Mouse (Mus musculus): Measurements from ENCODE around the gene Hhipl2. TPM values are rescaled to one million over a fixed set of nuclear protein-coding genes. Genes with fewer than 3 reads are reported as not detected.
"Not testable (repeated sequence)": the region's sequence is repeated elsewhere in the genome, so short reads cannot be mapped to it uniquely, and the experiment has no call there.

Gene Hhipl2
- total RNA-seq (2018; cell fraction: chromatin; rRNA removed), result under 1 TPM in 1 of 26 experiments, not detected in 25; 0.32 TPM
- not detected for total RNA-seq (2018; cell fraction: cytosol; rRNA removed)
- under 1 TPM in 1 of 26 experiments, not detected in 25; 0.25 TPM for total RNA-seq (2018; cell fraction: nucleus; rRNA removed)
- polyA plus RNA-seq (2018), result not detected in 3 replicates

GRCm38 (mm10) chr1:183417873-183418272, at the start of gene Hhipl2:
Gene Hhipl2, plus strand, starts transcription at chr1:183418215.
- 90% methylated on average over 12 of the region's 12 CpGs for WGBS (ENCODE audit: missing documents)
- H3K36me3 ChIP-seq (ENCODE audit: inconsistent target), result no peaks in the 10 kb centered on the region
- H3K79me2 ChIP-seq (ENCODE audit: inconsistent target), result no peaks in the 10 kb centered on the region

GRCm38 (mm10) chr1:183368601-183369400, 49.2 kb upstream of the Hhipl2 start:
- H3K36me3 ChIP-seq (ENCODE audit: inconsistent target), result peaks cover 8% of the 10 kb centered on the region; the same call in 1 of the 2 replicates
- peaks cover 25% of the 10 kb centered on the region for H3K79me2 ChIP-seq (ENCODE audit: inconsistent target)
- WGBS (ENCODE audit: missing documents), result 6% methylated on average over 56 of the region's 56 CpGs
- no peak overlapping the region for H3K27ac ChIP-seq
- peak overlapping the region; percentile 43 for H3K4me3 ChIP-seq (ENCODE audit: inconsistent target)

More at GRCm38 (mm10) chr1:183417873-183418272, at the start of gene Hhipl2:
- Histone ChIP-seq H3K27ac (no peak within 1 kb of the TSS), H3K4me3 (ENCODE audit: inconsistent target) (no peak within 1 kb of the TSS)

- no peak within 1 kb of the TSS for H3K27ac ChIP-seq
- H3K79me2 ChIP-seq (ENCODE audit: inconsistent target), result peaks cover 25% of the 10 kb centered on the region
- H3K4me3 ChIP-seq (ENCODE audit: inconsistent target), result peak within 1 kb of the TSS; percentile 43
- H3K36me3 ChIP-seq (ENCODE audit: inconsistent target), result 0 out of 2 replicates have a peak, but pooled peaks cover under 1% of the 10 kb centered on the region
- under 1% methylated on average over 51 of the region's 51 CpGs for WGBS (ENCODE audit: missing documents)
Measured at GRCm38 (mm10) chr1:183369427-183370014, 48.5 kb upstream of the Hhipl2 start, which contains the start of gene Mia3. Gene Mia3, minus strand, starts transcription at chr1:183369553.

- H3K4me3 ChIP-seq (ENCODE audit: inconsistent target), result no peak overlapping the region
- H3K36me3 ChIP-seq (ENCODE audit: inconsistent target), result no peaks in the 10 kb centered on the region
- H3K27ac ChIP-seq, result no peak overlapping the region
- WGBS (ENCODE audit: missing documents), result 87% methylated on average over 5 of the region's 5 CpGs
- H3K79me2 ChIP-seq (ENCODE audit: inconsistent target), result no peaks in the 10 kb centered on the region
Measured at GRCm38 (mm10) chr1:183374728-183375127, 43.3 kb upstream of the Hhipl2 start.

DNA sequence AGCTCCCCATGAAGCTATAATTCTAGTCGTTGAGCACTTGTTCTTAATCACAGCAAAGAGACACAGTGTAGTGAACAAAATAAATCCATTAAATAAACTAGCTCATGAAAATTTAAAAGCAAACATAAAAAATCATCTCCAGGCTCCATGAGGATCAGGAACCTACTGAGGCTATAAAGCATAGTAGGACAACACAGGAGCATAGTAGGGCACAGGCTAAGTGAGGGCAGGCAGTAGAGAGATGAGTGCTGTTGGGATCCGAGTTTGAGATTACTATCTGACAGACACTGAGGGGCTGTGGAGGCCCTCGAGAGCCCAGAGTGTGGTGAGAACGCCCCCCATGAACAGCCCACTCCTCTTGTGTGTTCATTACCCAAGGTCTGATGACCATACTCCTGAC, 41.0 kb upstream of the Hhipl2 start:
- no peak overlapping the region for H3K27ac ChIP-seq
- H3K36me3 ChIP-seq (ENCODE audit: inconsistent target), result no peaks in the 10 kb centered on the region
- 94% methylated on average over 4 of the region's 4 CpGs for WGBS (ENCODE audit: missing documents)
- H3K79me2 ChIP-seq (ENCODE audit: inconsistent target), result no peaks in the 10 kb centered on the region
- H3K4me3 ChIP-seq (ENCODE audit: inconsistent target), result no peak overlapping the region

DNA sequence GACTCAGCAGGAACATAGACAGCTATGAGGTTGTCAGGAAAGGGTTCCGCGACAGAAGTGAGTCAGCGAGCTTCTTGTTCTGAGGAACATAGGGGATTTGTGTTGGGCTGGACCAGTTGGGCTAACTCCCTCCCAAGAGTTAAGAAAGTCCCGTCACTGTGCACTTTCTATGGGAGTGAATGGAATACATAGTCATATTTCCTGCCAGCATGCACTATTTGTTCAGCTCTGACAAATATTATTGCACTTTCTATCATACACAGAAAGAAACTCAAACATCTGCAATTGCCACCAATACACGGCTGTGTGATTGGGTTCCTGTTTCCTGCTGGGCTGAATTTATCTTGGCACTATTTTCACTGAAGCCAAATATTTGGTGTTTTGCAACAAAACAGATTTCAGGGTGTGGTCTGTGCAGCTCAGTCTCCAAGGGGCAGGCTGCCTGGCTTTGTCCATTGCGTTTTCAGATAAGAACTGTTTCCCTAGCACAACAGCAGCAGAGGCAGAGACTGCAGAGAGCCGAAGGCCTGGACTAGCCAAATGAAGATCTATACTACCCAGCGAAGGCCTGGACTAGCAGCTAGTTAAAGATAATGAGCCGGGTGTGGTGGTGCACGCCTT, 39.6 kb upstream of the Hhipl2 start:
- Histone ChIP-seq H3K4me3 (ENCODE audit: inconsistent target) (no peak overlapping the region), H3K36me3 (ENCODE audit: inconsistent target) (no peaks in the 10 kb centered on the region), H3K27ac (no peak overlapping the region), H3K79me2 (ENCODE audit: inconsistent target) (no peaks in the 10 kb centered on the region)
- 71% methylated on average over 10 of the region's 10 CpGs for WGBS (ENCODE audit: missing documents)

GRCm38 (mm10) chr1:183379376-183379775, 38.6 kb upstream of the Hhipl2 start:
- H3K36me3 ChIP-seq (ENCODE audit: inconsistent target); H3K4me3 ChIP-seq (ENCODE audit: inconsistent target); H3K79me2 ChIP-seq (ENCODE audit: inconsistent target); H3K27ac ChIP-seq: not testable (repeated sequence)
- WGBS (ENCODE audit: missing documents), result 92% methylated on average over 3 of the region's 3 CpGs

- Histone ChIP-seq H3K36me3 (ENCODE audit: inconsistent target) (no peaks in the 10 kb centered on the region), H3K4me3 (ENCODE audit: inconsistent target) (no peak overlapping the region), H3K27ac (no peak overlapping the region), H3K79me2 (ENCODE audit: inconsistent target) (no peaks in the 10 kb centered on the region)
- WGBS (ENCODE audit: missing documents), result 91% methylated on average over 5 of the region's 5 CpGs
Measured at GRCm38 (mm10) chr1:183381816-183382215, 36.2 kb upstream of the Hhipl2 start.

DNA sequence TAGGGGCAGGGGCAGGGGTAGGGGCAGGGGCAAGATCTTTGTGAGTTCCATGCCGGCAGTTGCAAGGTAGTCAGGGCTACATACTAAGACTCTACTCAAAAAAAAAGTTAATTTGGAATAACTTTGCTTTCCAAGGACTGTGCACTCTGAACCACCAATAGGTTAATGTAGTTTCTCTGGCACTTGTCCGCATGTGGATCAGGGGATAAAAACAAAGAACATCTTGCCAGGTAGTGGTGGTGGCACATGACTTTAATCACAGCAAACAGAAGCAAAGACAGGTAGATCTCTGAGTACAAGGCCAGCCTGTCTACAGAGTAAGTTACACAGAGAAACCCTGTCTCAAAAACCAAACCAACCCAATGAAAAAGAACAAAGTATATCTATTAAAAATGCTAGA, 35.4 kb upstream of the Hhipl2 start:
- Histone ChIP-seq H3K27ac (no peak overlapping the region), H3K79me2 (ENCODE audit: inconsistent target) (no peaks in the 10 kb centered on the region), H3K36me3 (ENCODE audit: inconsistent target) (no peaks in the 10 kb centered on the region), H3K4me3 (ENCODE audit: inconsistent target) (no peak overlapping the region)
- 90% methylated on average over 2 of the region's 2 CpGs for WGBS (ENCODE audit: missing documents)

DNA sequence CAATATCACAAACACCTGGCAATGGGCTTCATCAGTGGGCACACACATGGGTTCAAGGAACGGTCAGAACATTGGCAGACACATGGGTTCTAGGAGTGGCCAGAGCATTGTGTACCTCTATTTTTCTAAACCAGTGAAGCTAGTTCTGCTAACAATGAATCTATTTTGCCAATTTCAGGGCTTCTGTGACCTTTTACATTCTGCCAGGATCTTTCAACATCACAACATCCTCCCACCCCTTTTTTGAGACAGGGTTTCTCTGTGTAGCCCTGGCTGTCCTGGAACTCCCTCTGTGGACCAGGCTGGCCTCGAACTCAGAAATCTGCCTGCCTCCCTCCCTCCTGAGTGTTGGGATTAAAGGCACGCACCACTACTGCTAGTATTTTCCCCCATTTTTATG, 30.6 kb upstream of the Hhipl2 start:
- WGBS (ENCODE audit: missing documents), result 100% methylated on average over 2 of the region's 3 CpGs
- H3K36me3 ChIP-seq (ENCODE audit: inconsistent target); H3K4me3 ChIP-seq (ENCODE audit: inconsistent target); H3K27ac ChIP-seq: not testable (repeated sequence)
- peaks cover 32% of the 10 kb centered on the region for H3K79me2 ChIP-seq (ENCODE audit: inconsistent target)

GRCm38 (mm10) chr1:183388426-183389406, 29.3 kb upstream of the Hhipl2 start, which contains the start of gene Taf1a:
Gene Taf1a, plus strand, starts transcription at chr1:183388981.
- Histone ChIP-seq H3K36me3 (ENCODE audit: inconsistent target) (no peaks in the 10 kb centered on the region; the same call in 1 of the 2 replicates), H3K27ac (0 out of 2 replicates have a peak within 1 kb of the TSS, but pooled peaks have one; percentile 7), H3K79me2 (ENCODE audit: inconsistent target) (peaks cover 34% of the 10 kb centered on the region), H3K4me3 (ENCODE audit: inconsistent target) (peak within 1 kb of the TSS; percentile 89)
- WGBS (ENCODE audit: missing documents), result 6% methylated on average over 44 of the region's 44 CpGs

DNA sequence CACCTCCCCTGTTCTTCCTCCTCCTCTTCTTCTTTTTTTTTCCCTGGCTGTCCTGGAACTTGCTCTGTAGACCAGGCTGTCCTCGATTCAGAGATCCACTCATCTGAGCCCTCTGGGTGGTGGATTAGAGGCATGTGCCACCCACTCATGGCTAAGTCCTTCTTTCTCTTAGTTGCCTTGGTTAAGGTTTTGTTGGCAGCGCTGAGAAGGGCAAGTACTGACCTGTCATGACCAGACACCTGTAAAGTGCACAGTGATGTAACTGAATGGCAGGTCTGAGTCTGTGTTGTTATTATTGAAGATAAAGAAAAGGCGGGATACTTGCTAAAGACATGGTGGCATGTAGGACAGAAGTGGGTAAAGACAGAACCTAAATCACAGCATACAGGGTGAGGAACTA, 14.6 kb upstream of the Hhipl2 start:
- H3K79me2 ChIP-seq (ENCODE audit: inconsistent target), result no peaks in the 10 kb centered on the region
- H3K4me3 ChIP-seq (ENCODE audit: inconsistent target), result no peak overlapping the region
- H3K27ac ChIP-seq, result no peak overlapping the region
- WGBS (ENCODE audit: missing documents), result 100% methylated on average over 3 of the region's 3 CpGs
- H3K36me3 ChIP-seq (ENCODE audit: inconsistent target), result peaks cover 56% of the 10 kb centered on the region

DNA sequence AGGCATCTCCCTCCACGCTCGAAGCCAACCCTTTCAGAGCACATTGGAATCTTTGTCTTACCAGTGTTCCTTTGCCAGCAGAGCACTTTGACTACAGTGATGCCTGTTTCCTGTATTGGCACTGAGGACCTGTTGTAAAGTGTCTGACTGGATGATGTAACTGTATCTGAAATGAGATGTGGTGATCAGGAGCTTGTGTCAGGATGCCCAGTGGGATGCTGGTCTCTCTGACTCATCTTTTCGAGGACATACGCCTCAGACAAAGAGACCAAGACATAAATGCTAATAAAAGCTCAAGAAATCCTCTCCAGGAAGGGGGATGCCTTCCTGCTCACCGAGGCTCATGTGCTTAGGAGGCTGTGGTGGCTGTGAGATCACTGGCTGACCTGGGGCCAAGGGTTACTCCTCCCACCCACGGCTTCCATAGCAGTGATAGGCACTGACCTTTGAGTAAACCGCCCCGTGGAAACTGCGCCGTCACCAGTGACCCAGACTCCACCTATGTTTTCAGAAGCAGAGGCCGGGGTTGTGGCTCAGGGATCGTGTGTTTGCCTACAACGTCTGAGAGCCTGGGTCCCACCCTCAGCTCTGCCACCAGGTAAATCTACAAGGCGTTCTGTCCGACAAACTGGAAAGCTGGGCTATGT, 3.8 kb upstream of the Hhipl2 start:
- Histone ChIP-seq H3K36me3 (ENCODE audit: inconsistent target) (peaks cover 11% of the 10 kb centered on the region; the same call in 1 of the 2 replicates), H3K4me3 (ENCODE audit: inconsistent target) (no peak overlapping the region), H3K79me2 (ENCODE audit: inconsistent target) (no peaks in the 10 kb centered on the region), H3K27ac (no peak overlapping the region)
- 88% methylated on average over 15 of the region's 15 CpGs for WGBS (ENCODE audit: missing documents)
